ENCODE assay signal across 8 mouse cellular contexts in the genomic region with DNA sequence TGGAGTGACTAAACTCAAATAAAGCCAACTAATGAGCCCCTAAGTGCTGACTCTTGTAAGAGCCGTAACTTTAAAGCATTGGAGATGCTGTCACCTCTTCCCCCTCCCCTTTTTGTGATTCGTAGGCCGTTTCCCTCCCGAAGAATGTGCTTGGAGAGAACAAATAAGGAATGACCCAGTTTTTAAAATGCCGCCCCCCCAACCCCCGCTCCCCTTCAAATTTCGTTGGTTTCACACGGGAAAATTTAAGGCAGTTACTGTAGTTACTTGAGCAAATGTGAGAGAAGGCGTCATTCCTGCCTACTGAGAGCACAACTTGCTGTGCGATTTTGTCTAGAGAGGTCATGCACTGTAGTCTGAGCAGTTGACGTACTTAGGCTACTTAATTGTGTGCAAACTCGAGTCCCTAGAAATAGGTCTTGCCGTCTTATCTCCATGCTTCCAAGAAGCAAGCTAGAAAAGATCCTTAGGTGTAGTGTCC. TPM values are rescaled to one million over a fixed set of nuclear protein-coding genes. Genes with fewer than 3 reads are reported as not detected.
DNase-seq lines count a peak whose midpoint lies in the region; ATAC-seq and TF ChIP-seq lines count a peak whose summit lies in the region.

No protein-coding gene starts in this region.

- peaks cover 12% of the 10 kb centered on the region for H3K4me1 ChIP-seq in thymus, adult 2 months (replicated peaks; ENCODE audit: control insufficient read depth, insufficient read depth, low read length)
- peaks cover 4% of the 10 kb centered on the region; the same call in 1 of the 2 replicates for H3K4me1 ChIP-seq in cortical plate, adult 2 months (ENCODE audit: control insufficient read depth, insufficient read depth, low read length)
- H3K4me1 ChIP-seq in heart, embryonic 11.5 days (ENCODE audit: control insufficient read depth, insufficient read depth, low read length): peaks cover 9% of the 10 kb centered on the region
- peaks cover 14% of the 10 kb centered on the region for H3K4me1 ChIP-seq in stomach, embryonic 16.5 days (ENCODE audit: control insufficient read depth, insufficient read depth, low read length)

- peak; percentile 33 for DNase-seq in thymus, adult 2 months
- no peak for DNase-seq in thymus, postnatal 25 days
- DNase-seq in left cerebral cortex, postnatal 10 days (ENCODE audit: extremely low spot score in 1 of 2, low spot score in 2 of 2): peak; percentile 10 to 34
- DNase-seq in mesoderm, embryonic 11.5 days (ENCODE audit: low read depth, low spot score): peak; percentile 31
- no peak for DNase-seq in urinary bladder, postnatal 36 days (ENCODE audit: low spot score in 2 of 2)

- H3K4me2 ChIP-seq in heart, embryonic 11.5 days: peak overlapping the region; percentile 91
- peak overlapping the region; percentile 97 for H3K4me2 ChIP-seq in stomach, embryonic 16.5 days (ENCODE audit: low read depth, low read length)

- TF ChIP-seq POLR2A in thymus, adult 2 months (IDR thresholded peaks at IDR 0.05; ENCODE audit: control insufficient read depth, extremely low read depth, insufficient read depth, low read length, poor library complexity): no peak
- no peak for TF ChIP-seq POLR2A in cortical plate, adult 2 months (IDR thresholded peaks at IDR 0.05; ENCODE audit: extremely low read depth, insufficient read depth, low read length)

- peak overlapping the region; percentile 81 for H3K4me3 ChIP-seq in thymus, adult 2 months (ENCODE audit: control insufficient read depth, insufficient read depth, low read length)
- peak overlapping the region; percentile 74 for H3K4me3 ChIP-seq in cortical plate, adult 2 months (ENCODE audit: insufficient read depth, low read length)
- peak overlapping the region; percentile 99 for H3K4me3 ChIP-seq in heart, embryonic 11.5 days (ENCODE audit: low read depth, low read length)
- peak overlapping the region; percentile 99 for H3K4me3 ChIP-seq in stomach, embryonic 16.5 days (replicated peaks; ENCODE audit: low read length)

- intact Hi-C loops in left cerebral cortex, postnatal 10 days (cut with DNase I): no loop called here

- 6% methylated on average over 13 of the region's 13 CpGs for WGBS in thymus, adult 2 months
- WGBS in heart, embryonic 11.5 days (ENCODE audit: insufficient replicate concordance): 1% methylated on average over 13 of the region's 13 CpGs
- WGBS in stomach, embryonic 16.5 days: under 1% methylated on average over 13 of the region's 13 CpGs

- H3K9me3 ChIP-seq in heart, embryonic 11.5 days (replicated peaks; ENCODE audit: control insufficient read depth, low read length): no peaks in the 10 kb centered on the region
- H3K9me3 ChIP-seq in stomach, embryonic 16.5 days (replicated peaks; ENCODE audit: control insufficient read depth, low read length): no peaks in the 10 kb centered on the region

- peak overlapping the region; percentile 98 for H3K9ac ChIP-seq in heart, embryonic 11.5 days (ENCODE audit: low read depth, low read length)
- H3K9ac ChIP-seq in stomach, embryonic 16.5 days (ENCODE audit: low read length): peak overlapping the region; percentile 99

- H3K36me3 ChIP-seq in thymus, adult 2 months (ENCODE audit: control insufficient read depth, insufficient read depth, low read length): no peaks in the 10 kb centered on the region
- no peaks in the 10 kb centered on the region for H3K36me3 ChIP-seq in heart, embryonic 11.5 days (ENCODE audit: control insufficient read depth, insufficient read depth, low read length)
- H3K36me3 ChIP-seq in stomach, embryonic 16.5 days (ENCODE audit: control insufficient read depth, insufficient read depth, low read length): no peaks in the 10 kb centered on the region

- no peak for ATAC-seq in heart, embryonic 11.5 days (replicated peaks; ENCODE audit: insufficient number of reproducible peaks, low FRiP score, low TSS enrichment)
- ATAC-seq in stomach, embryonic 16.5 days (ENCODE audit: insufficient read depth, low FRiP score): no peak

- no peaks in the 10 kb centered on the region for H3K27me3 ChIP-seq in thymus, adult 2 months (ENCODE audit: control insufficient read depth, insufficient read depth, low read length)
- no peaks in the 10 kb centered on the region for H3K27me3 ChIP-seq in heart, embryonic 11.5 days (ENCODE audit: control insufficient read depth, insufficient read depth, low read length)
- no peaks in the 10 kb centered on the region for H3K27me3 ChIP-seq in stomach, embryonic 16.5 days (ENCODE audit: control insufficient read depth, insufficient read depth, low read length)

- no peak for TF ChIP-seq CTCF in thymus, adult 2 months (IDR thresholded peaks at IDR 0.05; ENCODE audit: borderline replicate concordance, control insufficient read depth, extremely low read depth, insufficient read depth, low read length, poor library complexity)
- TF ChIP-seq CTCF in cortical plate, adult 2 months (IDR thresholded peaks at IDR 0.05; ENCODE audit: extremely low read depth, insufficient read depth, low read length): no peak

- peak overlapping the region; percentile 47; the same call in 1 of the 2 replicates for H3K27ac ChIP-seq in thymus, adult 2 months (ENCODE audit: control insufficient read depth, insufficient read depth, low read length)
- peak overlapping the region; percentile 91 for H3K27ac ChIP-seq in cortical plate, adult 2 months (ENCODE audit: insufficient read depth, low read length)
- H3K27ac ChIP-seq in heart, embryonic 11.5 days (ENCODE audit: low read depth, low read length): no peak overlapping the region; the same call in 1 of the 2 replicates
- peak overlapping the region; percentile 90 for H3K27ac ChIP-seq in stomach, embryonic 16.5 days (ENCODE audit: low read length)

RNA-seq across cellular contexts. Expression of a gene that starts 1.0 kb away (rescaled TPM):
- 10.7 and 13.3 TPM in 2 replicates for polyA plus RNA-seq in thymus, adult 2 months (2012; rRNA removed)
- polyA plus RNA-seq in cortical plate, adult 2 months (2012; rRNA removed): 5.9 and 6.0 TPM in 2 replicates
- polyA plus RNA-seq in heart, embryonic 11.5 days (2014; fragmentation: Nextera tagmentation; extraction: Ambion mirVana): 5.5 and 8.3 TPM in 2 replicates
- 10 to 100 TPM; 10.4 to 15.5 TPM for total RNA-seq in left cerebral cortex, postnatal 10 days (2021)
- 6.9 and 9.0 TPM in 2 replicates for polyA plus RNA-seq in stomach, embryonic 16.5 days (2015; fragmentation: Nextera tagmentation; extraction: Ambion mirVana)

Comparison
In these comparisons a context has a peak if more than half of its experiments do, and no peak if none do; other contexts are left out.
1. DNase-seq: peak in thymus, adult 2 months (single experiment), left cerebral cortex, postnatal 10 days (2 of 2) and mesoderm, embryonic 11.5 days (single experiment); none in thymus, postnatal 25 days (single experiment) and urinary bladder, postnatal 36 days (0 of 2).
2. Peak in every context shown above with its lines, with median percentiles within 50 percentile points of each other: H3K4me3 ChIP-seq.